Mouse (Mus musculus): ENCODE measurements around the gene Olfr299. TPM values are rescaled to one million over a fixed set of nuclear protein-coding genes. Genes with fewer than 3 reads are reported as not detected.

Olfr299 gene
- polyA plus RNA-seq (2015; fragmentation: Nextera tagmentation; extraction: Ambion mirVana) = not detected in 2 replicates

- Histone ChIP-seq H3K9ac (no peak within 1 kb of the TSS), H3K36me3 (no peaks in the 10 kb centered on the region), H3K9me3 (replicated peaks) (no peaks in the 10 kb centered on the region), H3K4me3 (replicated peaks) (no peak within 1 kb of the TSS), H3K27me3 (no peaks in the 10 kb centered on the region), H3K4me1 (replicated peaks) (no peaks in the 10 kb centered on the region), H3K27ac (no peak within 1 kb of the TSS), H3K4me2 (no peak within 1 kb of the TSS)
- WGBS (ENCODE audit: insufficient replicate concordance) = 69% methylated on average over 1 of the region's 1 CpGs
- no peak for DNase-seq
- no peak for ATAC-seq (ENCODE audit: low read depth)
Measured at GRCm38 (mm10) chr7:86459621-86460020, at the start of gene Olfr299. Olfr299 (plus strand) TSS chr7:86459921.

- DNase-seq (no peak), ATAC-seq (ENCODE audit: low read depth) (no peak)
- Histone ChIP-seq H3K36me3 (no peaks in the 10 kb centered on the region), H3K4me3 (replicated peaks) (no peak within 1 kb of the TSS), H3K9ac (no peak within 1 kb of the TSS), H3K27me3 (no peaks in the 10 kb centered on the region), H3K4me1 (replicated peaks) (no peaks in the 10 kb centered on the region), H3K4me2 (no peak within 1 kb of the TSS), H3K9me3 (replicated peaks) (no peaks in the 10 kb centered on the region), H3K27ac (no peak within 1 kb of the TSS)
- WGBS (ENCODE audit: insufficient replicate concordance) = 53% methylated on average over 1 of the region's 1 CpGs
Measured at GRCm38 (mm10) chr7:86492384-86492783, 32.7 kb downstream of the Olfr299 start, which contains the start of gene Olfr298. Olfr298 (minus strand) TSS chr7:86492484.

Other genes with a start within 250 kb of the Olfr299 start
- not detected in 2 replicates for gene Vmn2r76, start 213.6 kb upstream of the Olfr299 start, polyA plus RNA-seq (2015; fragmentation: Nextera tagmentation; extraction: Ambion mirVana)
- not detected in 2 replicates for gene Olfr310, start 182.7 kb upstream of the Olfr299 start, polyA plus RNA-seq (2015; fragmentation: Nextera tagmentation; extraction: Ambion mirVana)
- not detected in 2 replicates for gene Olfr309, start 146.2 kb upstream of the Olfr299 start, polyA plus RNA-seq (2015; fragmentation: Nextera tagmentation; extraction: Ambion mirVana)
- gene Olfr308, start 134.3 kb upstream of the Olfr299 start, polyA plus RNA-seq (2015; fragmentation: Nextera tagmentation; extraction: Ambion mirVana) = not detected in 2 replicates
- not detected in 2 replicates for gene Olfr307, start 122.3 kb upstream of the Olfr299 start, polyA plus RNA-seq (2015; fragmentation: Nextera tagmentation; extraction: Ambion mirVana)
- not detected in 2 replicates for gene Olfr305, start 93.0 kb upstream of the Olfr299 start, polyA plus RNA-seq (2015; fragmentation: Nextera tagmentation; extraction: Ambion mirVana)
- not detected in 2 replicates for gene Olfr304, start 73.3 kb upstream of the Olfr299 start, polyA plus RNA-seq (2015; fragmentation: Nextera tagmentation; extraction: Ambion mirVana)
- not detected in 2 replicates for gene Olfr303, start 62.1 kb upstream of the Olfr299 start, polyA plus RNA-seq (2015; fragmentation: Nextera tagmentation; extraction: Ambion mirVana)
- gene Olfr301, start 56.1 kb upstream of the Olfr299 start, polyA plus RNA-seq (2015; fragmentation: Nextera tagmentation; extraction: Ambion mirVana) = not detected in 2 replicates
- gene Olfr298, start 32.6 kb downstream of the Olfr299 start, polyA plus RNA-seq (2015; fragmentation: Nextera tagmentation; extraction: Ambion mirVana) = not detected in 2 replicates
- not detected in 2 replicates for gene Olfr297, start 60.0 kb downstream of the Olfr299 start, polyA plus RNA-seq (2015; fragmentation: Nextera tagmentation; extraction: Ambion mirVana)
- gene Olfr295, start 123.9 kb downstream of the Olfr299 start, polyA plus RNA-seq (2015; fragmentation: Nextera tagmentation; extraction: Ambion mirVana) = not detected in 2 replicates
- not detected in 2 replicates for gene Olfr294, start 156.7 kb downstream of the Olfr299 start, polyA plus RNA-seq (2015; fragmentation: Nextera tagmentation; extraction: Ambion mirVana)
- gene Olfr293, start 189.1 kb downstream of the Olfr299 start, polyA plus RNA-seq (2015; fragmentation: Nextera tagmentation; extraction: Ambion mirVana) = not detected in 2 replicates
- gene Olfr292, start 228.4 kb downstream of the Olfr299 start, polyA plus RNA-seq (2015; fragmentation: Nextera tagmentation; extraction: Ambion mirVana) = not detected in 2 replicates

Measured in liver, embryonic 13.5 days (tissue).